Mouse (Mus musculus) limb, embryonic 10.5 days (tissue): Measurements from ENCODE around the gene Cyp2b23. TPM values are rescaled to one million over a fixed set of nuclear protein-coding genes. Genes with fewer than 3 reads are reported as not detected.
"Not testable (repeated sequence)": the region's sequence is repeated elsewhere in the genome, so short reads cannot be mapped to it uniquely, and the experiment has no call there.

Experiments used
- DNase-seq: peaks from one replicate; pipeline ENCODE4 v3.0.0-alpha.2; 2017; ENCODE audit warnings: low spot score
- H3K27ac ChIP-seq: fragments of 300-500 bp; sonication (generic); 2 replicates; pipeline ENCODE4 v1.5.1; 2016; ENCODE audit warnings: mild to moderate bottlenecking
- H3K27me3 ChIP-seq: fragments of 300-500 bp; sonication (generic); 2 replicates; pipeline ENCODE4 v1.6.1; 2016; ENCODE audit warnings: low read depth, mild to moderate bottlenecking; ENCODE audit not compliant: poor library complexity, severe bottlenecking
- H3K36me3 ChIP-seq: fragments of 300-500 bp; sonication (generic); 2 replicates; pipeline ENCODE4 v1.6.1; 2016; ENCODE audit warnings: mild to moderate bottlenecking, moderate library complexity
- H3K4me1 ChIP-seq: fragments of 300-500 bp; sonication (generic); 2 replicates; pipeline ENCODE4 v1.6.1; 2016
- H3K4me3 ChIP-seq: fragments of 300-500 bp; sonication (generic); 2 replicates; pipeline ENCODE4 v1.5.1; 2016; ENCODE audit warnings: mild to moderate bottlenecking, moderate library complexity
- H3K9me3 ChIP-seq: fragments of 300-500 bp; sonication (generic); replicated peaks from 2 replicates; pipeline ENCODE4 v1.6.1; 2016; ENCODE audit warnings: mild to moderate bottlenecking
- WGBS: fragments of 180-500 bp; shearing (Covaris S2); methylation state at CpG from one replicate; pipeline ENCODE4 v1.1.7; 2016; 5-methylcytosine and 5-hydroxymethylcytosine counted together
- polyA plus RNA-seq: library from polyadenylated mRNA; unstranded; fragments of >200 nt; fragmentation: Nextera tagmentation; extraction: Ambion mirVana; gene quantifications from 2 replicates; pipeline ENCODE4 v1.2.1, GENCODE M21; 2016

Cyp2b23 gene
- not detected in 2 replicates for polyA plus RNA-seq

DNA sequence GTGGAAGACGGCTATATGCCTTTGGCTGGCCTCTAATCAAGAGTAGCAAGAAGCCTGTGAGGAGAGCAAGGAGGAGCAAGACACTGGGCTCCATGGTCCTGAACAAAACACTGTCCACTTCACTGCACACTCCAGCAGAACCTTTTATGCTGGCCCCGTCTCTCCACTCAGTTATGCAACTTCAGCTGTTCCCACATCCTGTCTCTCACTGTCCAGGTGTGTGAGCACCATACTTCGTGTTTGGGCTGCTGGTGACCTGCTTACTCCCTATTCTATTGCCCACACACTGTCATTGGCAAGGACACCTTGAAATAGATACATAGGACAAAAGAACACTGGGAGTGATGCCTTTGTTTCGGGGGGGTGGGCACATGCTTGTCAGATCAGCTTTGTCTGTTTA is at the start of gene Cyp2b23:
Gene Cyp2b23 (minus strand): TSS at position 101 of the 400 bp plus-strand sequence.
- H3K9me3 ChIP-seq, result no peaks in the 10 kb centered on the region
- no peaks in the 10 kb centered on the region for H3K36me3 ChIP-seq
- H3K27me3 ChIP-seq, result no peaks in the 10 kb centered on the region
- no peak for DNase-seq
- no peaks in the 10 kb centered on the region for H3K4me1 ChIP-seq
- no peak within 1 kb of the TSS for H3K4me3 ChIP-seq
- 77% methylated on average over 4 of the region's 4 CpGs for WGBS
- no peak within 1 kb of the TSS for H3K27ac ChIP-seq

DNA sequence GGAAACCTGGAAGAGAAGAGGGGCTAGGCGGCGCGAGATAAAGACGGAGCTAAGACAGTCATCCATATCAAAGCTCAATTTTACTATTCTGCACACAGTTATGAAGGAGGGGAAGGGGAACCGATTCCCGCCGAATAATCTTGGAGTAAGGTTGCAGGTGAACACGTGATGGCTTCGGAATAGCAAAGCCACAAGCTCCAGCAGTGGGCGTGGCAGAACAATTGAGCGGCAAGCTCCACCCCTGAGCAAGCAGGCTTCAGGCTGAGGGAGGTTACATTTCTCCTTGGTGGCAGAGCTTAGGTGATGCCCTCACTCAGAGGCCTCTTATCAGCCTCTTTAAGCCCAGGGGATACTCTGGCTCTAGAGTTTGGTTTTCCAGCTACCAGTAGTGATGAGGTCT is 24.8 kb upstream of the Cyp2b23 start:
- Histone ChIP-seq H3K27ac (no peak overlapping the region), H3K4me1 (no peaks in the 10 kb centered on the region), H3K9me3 (no peaks in the 10 kb centered on the region), H3K36me3 (no peaks in the 10 kb centered on the region), H3K27me3 (no peaks in the 10 kb centered on the region), H3K4me3 (no peak overlapping the region)
- 89% methylated on average over 11 of the region's 11 CpGs for WGBS
- DNase-seq, result no peak

DNA sequence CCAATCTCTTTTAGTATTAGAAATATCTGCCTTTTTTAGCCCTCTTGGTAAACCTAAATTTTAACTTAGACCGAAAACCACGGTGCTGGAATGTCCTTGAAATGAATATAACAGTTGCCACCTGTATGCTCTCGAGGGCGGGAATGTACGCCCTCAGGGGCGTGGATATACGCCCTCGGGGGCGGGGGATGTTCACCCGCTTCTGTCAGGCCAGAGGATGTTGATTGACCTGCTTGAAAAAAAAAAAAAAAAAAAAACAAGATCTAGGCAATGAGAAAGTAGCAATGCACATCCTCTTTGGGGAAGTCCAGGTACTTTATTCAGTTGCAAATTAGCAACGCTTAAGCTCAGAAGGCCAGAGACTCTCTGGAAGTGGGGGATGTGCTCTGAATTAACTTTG is 20.8 kb upstream of the Cyp2b23 start:
- H3K4me1 ChIP-seq, result no peaks in the 10 kb centered on the region
- WGBS, result 39% methylated on average over 11 of the region's 11 CpGs
- no peak overlapping the region for H3K27ac ChIP-seq
- no peaks in the 10 kb centered on the region for H3K9me3 ChIP-seq
- DNase-seq, result no peak
- no peaks in the 10 kb centered on the region for H3K36me3 ChIP-seq
- no peaks in the 10 kb centered on the region for H3K27me3 ChIP-seq
- H3K4me3 ChIP-seq, result no peak overlapping the region

DNA sequence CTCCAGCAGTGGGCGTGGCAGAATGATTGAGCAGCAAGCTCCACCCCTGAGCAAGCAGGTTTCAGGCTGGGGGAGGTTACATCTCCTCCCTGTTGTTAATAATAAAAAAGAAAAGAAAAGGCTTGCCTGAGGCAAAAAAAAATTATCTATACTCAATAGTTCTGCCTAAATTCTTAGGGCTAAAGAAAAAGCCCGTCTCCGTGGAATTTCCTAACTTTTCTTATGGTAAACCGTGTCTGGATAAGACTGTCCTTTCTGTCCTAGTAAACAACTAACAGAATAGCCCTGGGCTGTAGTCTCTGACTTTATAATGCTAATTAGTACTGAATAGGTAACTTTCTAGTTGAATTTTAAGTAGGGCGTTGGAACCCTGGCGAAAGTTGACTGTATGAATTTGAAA is 20.0 kb upstream of the Cyp2b23 start:
- not testable (repeated sequence) for H3K36me3 ChIP-seq, H3K27ac ChIP-seq, H3K27me3 ChIP-seq, DNase-seq, H3K4me3 ChIP-seq, H3K9me3 ChIP-seq, H3K4me1 ChIP-seq
- WGBS, result 44% methylated on average over 6 of the region's 6 CpGs

DNA sequence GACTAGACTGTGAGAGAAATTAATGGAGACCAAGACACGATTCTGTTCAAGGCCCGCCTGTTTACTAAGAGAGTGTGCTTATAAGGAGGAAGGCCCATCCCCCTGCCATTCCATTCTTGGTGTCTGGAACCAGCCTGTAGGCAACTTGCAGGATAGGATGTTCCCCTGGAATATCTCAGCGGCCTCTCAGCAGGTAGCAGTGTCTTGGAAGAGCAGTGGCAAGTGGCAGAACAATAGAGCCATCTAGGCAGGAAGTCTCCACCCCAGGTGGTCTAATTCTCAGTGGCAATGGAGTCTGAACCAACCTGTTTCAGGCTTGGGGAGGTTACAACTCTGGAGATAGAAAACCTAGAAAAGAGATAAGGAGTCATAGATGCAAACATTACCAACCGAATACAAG is 13.9 kb upstream of the Cyp2b23 start:
- Histone ChIP-seq H3K36me3 (no peaks in the 10 kb centered on the region), H3K4me1 (no peaks in the 10 kb centered on the region), H3K9me3 (no peaks in the 10 kb centered on the region), H3K4me3 (no peak overlapping the region), H3K27ac (no peak overlapping the region), H3K27me3 (no peaks in the 10 kb centered on the region)
- 80% methylated on average over 4 of the region's 4 CpGs for WGBS
- no peak for DNase-seq

DNA sequence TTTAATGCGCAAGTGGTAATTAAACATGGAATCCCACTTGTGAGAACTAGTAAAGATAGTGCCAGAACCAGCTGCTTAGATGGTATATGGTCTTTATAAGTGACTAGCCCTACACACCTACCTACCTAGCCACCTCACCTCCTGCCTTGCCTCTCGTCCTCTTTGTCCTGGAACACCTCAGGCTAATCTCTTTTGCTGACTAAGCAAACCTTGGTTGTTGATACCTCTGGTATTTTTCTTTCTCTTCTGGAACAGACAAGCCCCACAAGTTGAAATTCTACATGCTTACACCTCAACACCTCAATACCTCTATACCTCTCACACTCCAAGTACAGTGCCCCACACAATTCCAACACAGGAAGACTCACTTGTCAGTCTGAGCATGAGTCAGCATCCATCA is 524 bp downstream of the Cyp2b23 start:
- 78% methylated on average over 2 of the region's 2 CpGs for WGBS
- DNase-seq, result no peak

DNA sequence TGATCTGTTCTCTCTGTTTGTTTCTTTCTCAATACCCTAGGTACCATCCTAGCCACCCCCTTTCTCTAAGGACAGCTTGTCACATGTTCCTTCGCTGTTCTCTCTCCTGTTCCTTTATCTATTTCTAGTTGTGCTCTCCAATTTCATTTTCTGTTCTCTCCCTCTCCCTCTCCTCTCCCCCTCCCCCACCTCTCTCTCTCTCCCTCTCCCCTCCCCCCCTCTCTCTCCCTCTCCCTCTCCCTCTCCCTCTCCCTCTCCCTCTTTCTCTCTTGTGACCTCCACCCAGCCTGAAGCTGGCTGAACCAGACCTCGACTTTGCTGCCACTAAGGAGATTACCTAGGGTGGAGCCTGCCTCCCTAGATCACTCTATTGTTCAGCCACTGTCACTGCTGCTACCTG is 18.8 kb downstream of the Cyp2b23 start:
- not testable (repeated sequence) for H3K36me3 ChIP-seq, H3K27ac ChIP-seq, H3K4me1 ChIP-seq, H3K4me3 ChIP-seq, DNase-seq, H3K27me3 ChIP-seq, H3K9me3 ChIP-seq
- 50% methylated on average over 2 of the region's 2 CpGs for WGBS

More for the DNA sequence above, 524 bp downstream of the Cyp2b23 start:
- Histone ChIP-seq H3K27ac (no peak overlapping the region), H3K4me1 (no peaks in the 10 kb centered on the region), H3K27me3 (no peaks in the 10 kb centered on the region), H3K9me3 (no peaks in the 10 kb centered on the region), H3K36me3 (no peaks in the 10 kb centered on the region), H3K4me3 (no peak overlapping the region)

DNA sequence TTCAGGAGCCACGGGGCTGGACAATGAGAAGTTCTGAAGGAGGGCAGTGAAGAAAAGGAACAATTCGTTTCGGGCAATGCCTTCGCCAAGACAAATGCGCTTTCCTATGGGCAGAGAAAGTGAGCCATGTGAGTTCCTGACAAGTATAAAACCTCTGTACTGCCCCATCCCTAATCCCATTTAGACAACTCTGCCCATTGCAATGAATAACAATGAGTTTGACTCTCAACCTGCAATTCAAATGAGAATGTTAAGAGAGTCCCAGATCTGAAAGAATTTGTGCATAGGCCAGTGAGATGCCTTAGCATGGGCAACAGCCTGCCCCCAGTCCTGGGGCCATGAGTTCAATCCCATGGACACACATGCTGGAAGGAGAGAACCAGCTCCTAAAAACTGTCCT is 20.2 kb downstream of the Cyp2b23 start:
- 94% methylated on average over 5 of the region's 5 CpGs for WGBS
- Histone ChIP-seq H3K36me3 (no peaks in the 10 kb centered on the region), H3K27ac (no peak overlapping the region), H3K9me3 (0 out of 2 replicates have a peak, but pooled peaks cover 3% of the 10 kb centered on the region), H3K4me3 (no peak overlapping the region), H3K27me3 (no peaks in the 10 kb centered on the region), H3K4me1 (no peaks in the 10 kb centered on the region)
- DNase-seq, result no peak

DNA sequence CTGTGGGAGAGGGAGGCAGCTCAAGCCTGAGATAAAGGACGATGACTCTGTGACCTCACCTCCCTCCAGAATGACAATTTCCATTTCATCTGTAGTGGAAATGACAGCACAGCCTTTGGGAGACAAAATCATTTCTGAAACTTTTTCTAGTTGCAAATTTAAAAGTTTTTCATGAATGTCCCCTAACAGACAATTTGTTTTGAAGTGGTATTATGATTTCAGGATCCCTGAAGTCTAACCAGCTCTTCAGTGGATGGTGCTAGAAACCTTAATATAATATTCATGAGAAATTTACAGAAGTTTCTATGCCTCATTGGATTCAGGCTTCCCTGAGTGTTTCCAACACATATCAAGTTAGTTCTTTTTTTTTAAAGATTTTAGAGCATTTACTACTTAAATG is 67.9 kb downstream of the Cyp2b23 start, which contains the start of gene Vmn1r185:
Gene Vmn1r185 (minus strand): TSS at position 101 of the 400 bp plus-strand sequence.
- not testable (repeated sequence) for H3K9me3 ChIP-seq, H3K36me3 ChIP-seq, H3K27me3 ChIP-seq, H3K4me1 ChIP-seq, DNase-seq, H3K27ac ChIP-seq, H3K4me3 ChIP-seq
- WGBS, result 90% methylated on average over 1 of the region's 1 CpGs

Other genes with a start within 250 kb of the Cyp2b23 start
- gene Nlrp9a, start 151.4 kb downstream of the Cyp2b23 start, polyA plus RNA-seq, result not detected in 2 replicates
- not detected in 2 replicates for gene Vmn1r185, start 68.0 kb downstream of the Cyp2b23 start, polyA plus RNA-seq
- gene Cyp2b19, start 70.7 kb upstream of the Cyp2b23 start, polyA plus RNA-seq, result not detected in 2 replicates
- gene Cyp2g1, start 122.5 kb upstream of the Cyp2b23 start, polyA plus RNA-seq, result not detected in 2 replicates
- gene Cyp2a5, start 148.9 kb upstream of the Cyp2b23 start, polyA plus RNA-seq, result not detected in 2 replicates